Mouse (Mus musculus): ENCODE data around the gene Zfp598. TPM values are rescaled to one million over a fixed set of nuclear protein-coding genes. Genes with fewer than 3 reads are reported as not detected.
A peak's percentile ranks its signal among the peaks of the same experiment; 100 is the strongest.

Zfp598 gene
- polyA plus RNA-seq, 1 experiment from 2014 or later = 27.6 TPM

DNA sequence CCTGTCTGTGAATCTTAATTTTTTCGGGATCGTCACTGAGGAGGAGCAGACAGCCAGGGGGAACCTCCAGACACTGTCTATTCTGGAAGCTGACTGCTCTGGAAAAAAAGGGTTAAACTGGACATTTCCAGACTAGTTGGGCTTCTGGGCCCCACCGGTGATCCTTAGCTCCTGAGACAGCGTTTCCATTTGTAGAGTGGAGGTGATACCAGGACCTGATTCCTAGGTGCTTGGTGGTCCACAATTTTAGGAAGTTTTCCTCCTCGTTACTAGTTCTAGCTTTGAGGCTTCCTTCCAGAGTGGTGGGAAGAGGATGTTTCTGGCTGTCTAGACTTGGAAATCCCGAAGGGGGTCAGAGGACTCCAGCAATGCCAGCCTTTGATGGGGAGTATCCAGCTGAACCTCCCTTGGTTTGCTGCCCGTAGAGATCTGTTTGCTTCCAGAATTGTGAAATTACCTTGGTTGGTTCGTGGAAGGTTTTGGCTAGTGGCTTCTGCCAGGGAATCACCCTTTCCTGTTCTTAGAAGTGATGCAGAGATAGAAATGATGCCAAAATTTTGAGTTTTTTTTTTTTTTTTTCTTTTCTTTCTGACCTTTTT is 858 bp downstream of the Zfp598 start:
- Histone ChIP-seq H3K36me3 (0 out of 2 replicates have a peak, but pooled peaks cover 4% of the 10 kb centered on the region), H3K27ac (peak overlapping the region; percentile 81), H3K9ac (peak overlapping the region; percentile 96), H3K27me3 (no peaks in the 10 kb centered on the region), H3K9me3 (replicated peaks) (no peaks in the 10 kb centered on the region), H3K4me3 (replicated peaks) (peak overlapping the region; percentile 95), H3K4me1 (peaks cover 39% of the 10 kb centered on the region), H3K4me2 (peak overlapping the region; percentile 81)
- ATAC-seq (replicated peaks; ENCODE audit: low FRiP score) = no peak
- whole genome bisulfite sequencing = 8% methylated on average over 8 of the region's 8 CpGs

DNA sequence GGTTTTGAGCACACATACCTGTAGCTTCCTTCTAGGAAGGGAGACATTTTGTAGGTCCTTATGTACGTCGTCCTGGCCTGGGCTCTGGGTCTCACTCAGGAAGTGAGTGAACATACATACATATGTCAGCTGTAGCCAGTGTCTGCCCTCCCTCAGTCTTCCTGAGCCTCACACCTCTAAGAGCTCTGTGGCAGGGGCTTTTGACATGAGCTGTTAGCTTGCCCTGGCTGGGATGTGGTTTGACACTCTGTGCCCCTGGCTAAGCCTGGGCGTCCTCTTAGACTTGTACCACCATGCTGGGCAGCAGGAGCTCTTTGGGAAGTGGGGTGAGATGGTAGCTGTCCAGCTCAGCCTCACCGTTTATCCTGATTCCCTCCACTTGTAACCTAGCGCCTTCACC is 1.9 kb downstream of the Zfp598 start:
- Histone ChIP-seq H3K9ac (peak overlapping the region; percentile 96; the same call in 1 of the 2 replicates), H3K4me3 (replicated peaks) (peak overlapping the region; percentile 95), H3K27ac (peak overlapping the region; percentile 22; the same call in 1 of the 2 replicates), H3K9me3 (replicated peaks) (no peaks in the 10 kb centered on the region), H3K4me1 (peaks cover 43% of the 10 kb centered on the region), H3K4me2 (peak overlapping the region; percentile 81), H3K27me3 (no peaks in the 10 kb centered on the region), H3K36me3 (peaks cover 5% of the 10 kb centered on the region; the same call in 1 of the 2 replicates)
- 63% methylated on average over 5 of the region's 5 CpGs for WGBS
- no peak for ATAC-seq (replicated peaks; ENCODE audit: low FRiP score)

DNA sequence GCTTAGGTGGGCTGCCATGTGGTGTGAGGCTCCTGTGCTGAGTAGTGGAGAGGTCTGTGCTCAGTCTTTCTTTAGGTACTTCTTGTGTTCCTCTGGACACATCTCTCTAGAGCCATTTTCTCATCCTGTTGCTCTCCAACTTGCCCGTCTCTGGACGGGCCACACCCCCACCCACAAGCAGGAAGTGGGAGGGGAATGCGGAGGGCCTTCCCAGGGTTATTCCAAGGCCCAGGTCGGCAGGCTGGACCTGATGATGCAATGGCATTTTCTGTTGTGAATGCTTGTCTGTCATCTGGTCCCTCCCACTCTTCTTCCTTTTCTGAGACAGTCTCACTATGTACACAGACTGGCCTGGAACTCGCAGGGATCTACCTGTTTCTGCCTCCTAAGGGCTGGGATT is 2.7 kb downstream of the Zfp598 start:
- H3K4me2 ChIP-seq = peak overlapping the region; percentile 81
- H3K4me1 ChIP-seq = peaks cover 43% of the 10 kb centered on the region
- no peaks in the 10 kb centered on the region for H3K9me3 ChIP-seq (replicated peaks)
- 20% methylated on average over 5 of the region's 5 CpGs for WGBS
- H3K27ac ChIP-seq = peak overlapping the region; percentile 22; the same call in 1 of the 2 replicates
- H3K4me3 ChIP-seq (replicated peaks) = peak overlapping the region; percentile 1; the same call in 1 of the 2 replicates
- 0 out of 2 replicates have a peak overlapping the region, but pooled peaks have one; percentile 23 for H3K9ac ChIP-seq
- ATAC-seq (replicated peaks; ENCODE audit: low FRiP score) = no peak
- peaks cover 13% of the 10 kb centered on the region for H3K36me3 ChIP-seq
- no peaks in the 10 kb centered on the region for H3K27me3 ChIP-seq

DNA sequence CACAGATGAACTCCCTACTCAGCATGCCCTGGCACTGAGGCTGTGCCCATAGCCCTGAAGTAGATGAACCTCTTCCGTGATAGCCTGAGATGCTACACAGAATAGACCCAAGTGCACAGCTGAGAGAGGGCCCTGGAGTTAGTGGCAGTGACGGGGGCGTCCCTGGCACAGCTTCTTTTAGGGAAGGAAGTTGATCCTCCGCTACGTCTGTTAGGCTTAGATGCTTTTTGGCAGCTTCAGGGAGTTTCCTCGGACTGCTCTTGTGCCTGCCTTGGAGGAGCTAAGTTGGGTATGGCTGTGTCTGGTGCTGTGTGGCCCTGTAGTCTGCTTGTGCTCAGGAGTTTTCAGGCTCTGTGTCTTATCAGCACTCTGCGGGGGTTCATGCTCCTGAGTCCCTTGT is 4.8 kb downstream of the Zfp598 start:
- Histone ChIP-seq H3K9me3 (replicated peaks) (no peaks in the 10 kb centered on the region), H3K4me3 (replicated peaks) (no peak overlapping the region), H3K27me3 (no peaks in the 10 kb centered on the region), H3K27ac (no peak overlapping the region), H3K9ac (no peak overlapping the region), H3K4me1 (peaks cover 35% of the 10 kb centered on the region), H3K4me2 (no peak overlapping the region), H3K36me3 (peaks cover 34% of the 10 kb centered on the region)
- 83% methylated on average over 7 of the region's 7 CpGs for WGBS
- no peak for ATAC-seq (replicated peaks; ENCODE audit: low FRiP score)

DNA sequence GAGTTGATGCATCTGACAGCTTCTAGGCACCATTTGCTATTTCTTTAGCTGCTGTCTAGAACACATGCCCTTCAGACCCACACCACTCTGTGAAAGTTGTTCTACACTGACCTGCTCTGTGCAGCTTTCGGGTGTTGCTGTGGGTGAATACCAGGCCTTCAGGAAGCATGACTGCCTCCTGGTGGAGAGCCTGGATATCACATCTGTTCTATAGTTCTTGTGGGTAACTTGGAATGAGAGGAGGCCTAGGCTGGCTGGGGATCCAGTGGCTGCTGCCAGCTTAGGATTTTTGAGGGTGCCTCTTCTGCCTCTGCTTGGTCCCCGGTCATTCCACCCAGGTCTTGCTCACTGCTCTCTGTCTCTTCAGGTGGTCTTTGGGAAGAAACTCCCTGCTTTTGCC is 6.7 kb downstream of the Zfp598 start:
- Histone ChIP-seq H3K4me3 (replicated peaks) (no peak overlapping the region), H3K9ac (no peak overlapping the region), H3K9me3 (replicated peaks) (no peaks in the 10 kb centered on the region), H3K36me3 (peaks cover 53% of the 10 kb centered on the region), H3K27ac (no peak overlapping the region), H3K27me3 (no peaks in the 10 kb centered on the region), H3K4me2 (no peak overlapping the region), H3K4me1 (peaks cover 24% of the 10 kb centered on the region)
- 68% methylated on average over 2 of the region's 2 CpGs for WGBS
- no peak for ATAC-seq (replicated peaks; ENCODE audit: low FRiP score)

DNA sequence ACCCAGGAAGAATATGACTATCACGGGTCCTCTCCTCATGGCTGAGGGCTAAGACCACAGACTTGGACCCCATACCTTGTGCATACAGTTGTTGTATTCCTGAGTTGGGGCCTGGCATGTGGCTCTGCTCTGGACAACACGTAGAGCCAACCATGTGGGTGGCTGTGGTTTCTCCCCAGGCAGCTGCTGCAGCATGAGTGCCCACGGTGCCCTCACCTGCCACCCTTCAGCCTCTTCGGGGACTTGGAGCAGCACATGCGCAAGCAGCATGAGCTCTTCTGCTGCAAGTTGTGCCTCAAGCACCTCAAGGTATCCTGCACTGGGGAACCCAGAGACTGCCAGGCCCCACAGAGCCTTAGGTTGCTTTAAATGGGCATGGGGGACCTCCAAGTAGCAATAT is 7.4 kb downstream of the Zfp598 start:
- Histone ChIP-seq H3K4me1 (peaks cover 17% of the 10 kb centered on the region), H3K27ac (no peak overlapping the region), H3K36me3 (peaks cover 60% of the 10 kb centered on the region)

DNA sequence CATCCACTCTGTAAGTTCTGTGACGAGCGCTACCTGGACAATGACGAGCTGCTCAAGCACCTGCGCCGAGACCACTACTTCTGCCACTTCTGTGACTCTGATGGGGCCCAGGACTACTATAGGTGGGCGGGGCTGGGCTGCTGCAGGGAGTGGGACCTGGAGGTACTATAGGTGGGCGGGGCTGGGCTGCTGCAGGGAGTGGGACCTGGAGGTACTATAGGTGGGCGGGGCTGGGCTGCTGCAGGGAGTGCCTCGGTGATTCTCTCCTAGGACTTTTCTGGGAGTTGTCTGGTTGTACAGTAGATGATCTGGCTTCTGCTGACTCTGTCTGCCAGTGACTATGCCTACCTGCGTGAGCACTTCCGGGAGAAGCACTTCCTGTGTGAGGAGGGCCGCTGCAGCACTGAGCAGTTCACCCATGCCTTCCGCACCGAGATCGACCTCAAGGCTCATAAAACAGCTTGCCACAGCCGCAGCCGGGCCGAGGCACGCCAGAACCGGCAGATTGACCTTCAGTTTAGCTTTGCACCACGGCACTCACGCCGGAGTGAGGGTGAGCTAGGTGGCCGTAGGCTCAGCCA is 8.1 kb downstream of the Zfp598 start:
- Histone ChIP-seq H3K4me1 (peaks cover 10% of the 10 kb centered on the region), H3K9me3 (replicated peaks) (no peaks in the 10 kb centered on the region), H3K27me3 (no peaks in the 10 kb centered on the region), H3K4me2 (no peak overlapping the region), H3K36me3 (peaks cover 67% of the 10 kb centered on the region), H3K4me3 (replicated peaks) (no peak overlapping the region), H3K27ac (no peak overlapping the region), H3K9ac (no peak overlapping the region)
- WGBS = 80% methylated on average over 24 of the region's 24 CpGs
- ATAC-seq (replicated peaks; ENCODE audit: low FRiP score) = no peak

More for the DNA sequence above, 7.4 kb downstream of the Zfp598 start:
- 95% methylated on average over 5 of the region's 5 CpGs for WGBS
- Histone ChIP-seq H3K4me3 (replicated peaks) (no peak overlapping the region), H3K27me3 (no peaks in the 10 kb centered on the region), H3K4me2 (no peak overlapping the region), H3K9ac (no peak overlapping the region), H3K9me3 (replicated peaks) (no peaks in the 10 kb centered on the region)
- no peak for ATAC-seq (replicated peaks; ENCODE audit: low FRiP score)

DNA sequence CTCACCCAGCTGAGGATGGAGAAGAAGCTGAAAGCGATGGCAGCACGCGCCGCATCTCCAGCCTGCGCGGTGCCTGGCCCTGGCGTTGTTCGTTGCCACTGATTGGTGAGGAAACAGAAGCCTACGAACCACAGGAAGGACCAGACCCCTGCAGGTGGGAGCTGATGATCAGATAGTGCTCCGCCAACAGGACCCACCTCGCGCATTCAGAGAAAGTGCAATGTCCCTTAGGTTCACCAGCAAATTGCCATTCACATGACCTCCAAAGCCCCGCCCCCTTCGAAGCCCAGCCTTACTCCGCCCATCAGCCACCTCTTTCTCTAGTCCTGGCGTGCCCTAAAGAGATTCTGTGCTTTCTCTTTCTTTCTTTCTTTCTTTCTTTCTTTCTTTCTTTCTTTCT is 17.0 kb downstream of the Zfp598 start:
- WGBS = 30% methylated on average over 16 of the region's 16 CpGs
- Histone ChIP-seq H3K36me3 (peaks cover 13% of the 10 kb centered on the region), H3K9ac (no peak overlapping the region), H3K4me3 (replicated peaks) (peak overlapping the region; percentile 11), H3K4me2 (peak overlapping the region; percentile 42), H3K27ac (no peak overlapping the region), H3K9me3 (replicated peaks) (no peaks in the 10 kb centered on the region), H3K4me1 (peaks cover 25% of the 10 kb centered on the region), H3K27me3 (peaks cover 49% of the 10 kb centered on the region)
- no peak; the same call in 1 of the 2 replicates for ATAC-seq (replicated peaks; ENCODE audit: low FRiP score)

DNA sequence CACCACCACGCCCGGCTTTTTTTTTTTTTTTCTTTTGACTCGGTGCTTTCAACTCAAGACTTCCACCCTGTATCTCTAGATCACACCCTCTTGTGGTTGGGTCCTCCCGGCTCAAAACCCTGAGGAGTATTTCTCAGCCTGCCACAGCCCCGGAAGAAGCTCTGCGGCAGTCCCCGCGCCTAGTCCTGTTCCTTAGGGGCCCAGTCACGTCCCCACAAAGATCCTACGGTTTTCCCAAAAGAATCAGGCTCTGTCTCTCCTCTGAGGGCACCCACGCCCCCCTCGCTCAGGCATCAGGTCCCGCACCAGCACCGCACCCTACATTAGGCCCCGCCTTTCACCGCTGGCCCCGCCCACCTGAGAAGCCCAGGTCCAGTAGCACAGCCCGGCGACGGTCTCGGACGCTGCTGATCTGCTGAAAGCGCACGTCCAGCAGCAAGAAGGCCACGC is 17.7 kb downstream of the Zfp598 start:
- WGBS = under 1% methylated on average over 25 of the region's 25 CpGs
- H3K9ac ChIP-seq = peak overlapping the region; percentile 21; the same call in 1 of the 2 replicates
- peaks cover 25% of the 10 kb centered on the region for H3K4me1 ChIP-seq
- H3K4me3 ChIP-seq (replicated peaks) = peak overlapping the region; percentile 40
- H3K4me2 ChIP-seq = peak overlapping the region; percentile 63
- H3K36me3 ChIP-seq = peaks cover 9% of the 10 kb centered on the region
- ATAC-seq (replicated peaks; ENCODE audit: low FRiP score) = peak; percentile 76
- no peak overlapping the region for H3K27ac ChIP-seq
- no peaks in the 10 kb centered on the region for H3K9me3 ChIP-seq (replicated peaks)
- H3K27me3 ChIP-seq = peaks cover 51% of the 10 kb centered on the region

DNA sequence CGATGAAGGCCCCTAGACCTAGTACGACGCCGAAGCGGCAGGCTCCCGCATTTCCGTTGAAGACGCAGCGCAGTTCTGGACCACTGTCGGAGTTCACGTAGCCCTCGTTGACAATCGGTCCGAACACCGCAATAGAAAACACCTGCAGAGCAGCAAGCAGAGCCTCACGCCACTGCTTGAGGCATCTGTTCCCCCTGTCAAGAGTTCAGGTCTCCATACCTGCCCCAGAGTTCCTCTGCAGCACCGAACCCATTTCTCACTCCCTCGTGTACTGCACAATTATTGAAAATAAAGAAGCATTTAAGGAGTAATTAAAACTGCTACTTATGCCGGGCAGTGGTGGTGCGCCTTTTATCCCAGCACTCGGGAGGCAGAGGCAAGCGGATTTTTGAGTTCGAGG is 18.1 kb downstream of the Zfp598 start:
- H3K9me3 ChIP-seq (replicated peaks) = no peaks in the 10 kb centered on the region
- no peak overlapping the region for H3K27ac ChIP-seq
- peak overlapping the region; percentile 21; the same call in 1 of the 2 replicates for H3K9ac ChIP-seq
- peak overlapping the region; percentile 63 for H3K4me2 ChIP-seq
- peak overlapping the region; percentile 40 for H3K4me3 ChIP-seq (replicated peaks)
- ATAC-seq (replicated peaks; ENCODE audit: low FRiP score) = no peak; the same call in 1 of the 2 replicates
- H3K36me3 ChIP-seq = peaks cover 9% of the 10 kb centered on the region
- WGBS = 19% methylated on average over 23 of the region's 23 CpGs
- H3K27me3 ChIP-seq = peaks cover 53% of the 10 kb centered on the region
- H3K4me1 ChIP-seq = peaks cover 25% of the 10 kb centered on the region

DNA sequence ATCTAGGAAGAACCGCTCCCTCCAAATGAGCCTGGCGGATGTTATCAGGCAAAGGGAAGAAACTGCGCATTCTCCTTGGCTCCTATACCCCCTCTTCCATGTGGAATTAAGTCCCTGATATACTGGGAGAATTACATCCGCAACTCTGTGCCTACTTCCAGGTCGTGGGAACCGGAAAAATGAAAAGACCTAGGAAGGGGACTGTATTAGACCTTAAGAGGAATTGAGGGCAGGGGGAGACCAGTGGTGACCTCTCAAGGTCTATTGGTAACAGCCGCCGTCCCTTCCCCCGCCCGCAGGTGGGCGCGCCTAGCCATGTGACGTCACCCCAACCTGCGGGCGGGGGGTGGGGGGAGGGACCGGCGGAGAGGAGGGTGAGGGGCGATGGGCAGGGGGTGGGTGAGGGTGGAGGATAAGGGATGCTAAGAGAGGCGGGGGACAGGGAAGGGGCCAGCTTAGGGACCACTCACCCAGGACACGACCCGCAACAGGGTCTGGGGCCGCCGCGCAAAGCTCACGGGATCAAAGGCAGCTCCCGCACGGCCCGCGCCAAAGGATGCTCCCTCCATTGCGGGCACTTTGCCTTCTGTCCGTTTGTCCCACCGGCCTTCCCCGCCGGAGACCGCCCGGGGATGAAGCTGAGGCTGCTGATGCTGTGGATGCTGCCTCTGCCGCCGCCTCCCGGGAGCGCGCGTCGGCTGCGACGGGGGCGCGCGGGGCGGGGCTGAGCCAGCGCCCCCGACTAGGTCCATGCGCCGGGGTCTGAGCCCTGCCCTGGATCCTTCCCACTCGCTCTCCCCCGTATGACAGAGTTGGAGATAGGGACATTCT is 20.0 kb downstream of the Zfp598 start, which contains the start of gene Syngr3:
TSS of gene Syngr3 (minus strand) at position 705 of the 831 bp plus-strand sequence.
- Histone ChIP-seq H3K27ac (no peak within 1 kb of the TSS), H3K4me3 (replicated peaks) (peak within 1 kb of the TSS; percentile 60), H3K27me3 (peaks cover 53% of the 10 kb centered on the region), H3K9me3 (replicated peaks) (no peaks in the 10 kb centered on the region), H3K4me2 (peak within 1 kb of the TSS; percentile 97), H3K36me3 (peaks cover 19% of the 10 kb centered on the region), H3K4me1 (peaks cover 30% of the 10 kb centered on the region), H3K9ac (peak within 1 kb of the TSS; percentile 43)
- ATAC-seq (replicated peaks; ENCODE audit: low FRiP score) = peak; percentile 37; the same call in 1 of the 2 replicates
- WGBS = 1% methylated on average over 54 of the region's 55 CpGs

DNA sequence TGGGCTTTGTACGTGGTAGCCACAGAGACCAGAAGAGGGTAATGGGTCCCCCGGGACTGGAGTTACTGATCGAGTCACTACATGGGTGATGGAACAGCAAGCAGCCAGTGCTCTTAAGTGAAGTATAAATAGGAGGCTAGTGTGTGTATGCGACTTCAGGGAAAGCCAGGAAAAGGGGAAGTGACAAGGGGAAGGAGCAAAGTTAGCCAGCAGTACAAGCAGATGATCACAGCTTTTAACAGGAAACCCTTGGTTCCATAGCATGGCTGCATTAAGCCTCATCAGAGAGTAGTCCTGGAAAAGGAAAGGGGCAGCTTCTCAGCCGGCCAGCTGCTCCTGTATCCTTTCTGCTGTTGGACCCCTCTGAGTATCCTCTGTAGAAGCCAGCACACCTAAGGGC is 22.9 kb downstream of the Zfp598 start:
- no peak overlapping the region for H3K4me3 ChIP-seq (replicated peaks)
- no peak overlapping the region for H3K27ac ChIP-seq
- 88% methylated on average over 5 of the region's 5 CpGs for WGBS
- H3K9ac ChIP-seq = no peak overlapping the region
- H3K4me1 ChIP-seq = peaks cover 42% of the 10 kb centered on the region
- ATAC-seq (replicated peaks; ENCODE audit: low FRiP score) = no peak
- H3K36me3 ChIP-seq = peaks cover 19% of the 10 kb centered on the region
- H3K4me2 ChIP-seq = no peak overlapping the region
- peaks cover 46% of the 10 kb centered on the region for H3K27me3 ChIP-seq
- no peaks in the 10 kb centered on the region for H3K9me3 ChIP-seq (replicated peaks)

Data from kidney, embryonic 15.5 days (tissue).